8 mouse cellular contexts compared by ENCODE assay signal in the genomic region with DNA sequence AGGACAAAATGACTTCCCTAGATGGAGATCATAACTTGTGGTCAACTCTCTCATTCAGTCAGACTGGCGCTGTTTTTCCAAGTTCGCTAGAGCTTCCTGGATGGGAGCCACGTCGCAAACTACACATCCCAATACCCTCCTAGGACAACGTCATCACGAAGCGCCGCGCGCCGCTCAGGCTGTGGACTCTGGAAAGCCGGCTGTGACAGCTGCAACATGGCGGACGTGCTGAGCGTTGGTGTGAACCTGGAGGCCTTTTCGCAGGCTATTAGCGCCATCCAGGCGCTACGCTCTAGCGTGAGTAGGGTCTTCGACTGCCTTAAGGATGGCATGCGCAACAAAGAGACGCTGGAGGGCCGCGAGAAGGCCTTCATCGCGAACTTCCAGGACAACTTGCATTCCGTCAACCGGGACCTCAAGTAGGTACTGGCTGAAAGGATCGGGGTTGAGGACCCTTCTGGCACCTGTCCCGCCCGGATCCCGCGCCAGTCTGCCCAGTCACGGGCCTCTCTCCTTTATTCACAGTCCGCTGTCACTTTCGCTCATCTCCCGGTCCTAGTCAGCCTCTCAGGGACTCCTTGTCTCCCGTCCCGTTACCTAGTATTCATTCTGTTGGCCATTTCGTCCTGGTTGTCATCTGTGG. TPM values are rescaled to one million over a fixed set of nuclear protein-coding genes. Genes with fewer than 3 reads are reported as not detected.
DNase-seq lines count a peak whose midpoint lies in the region; ATAC-seq and TF ChIP-seq lines count a peak whose summit lies in the region.

A gene (plus strand): TSS at position 191 of the 643 bp plus-strand sequence.

- H3K27me3 ChIP-seq in megakaryocyte, embryonic 14.5 days (replicated peaks), result peaks cover 7% of the 10 kb centered on the region

- peak within 1 kb of the TSS; percentile 80 for H3K4me3 ChIP-seq in cortical plate, adult 2 months (ENCODE audit: insufficient read depth, low read length)
- peak within 1 kb of the TSS; percentile 94 for H3K4me3 ChIP-seq in megakaryocyte, embryonic 14.5 days (replicated peaks)

- H3K27ac ChIP-seq in cortical plate, adult 2 months (ENCODE audit: insufficient read depth, low read length), result no peak within 1 kb of the TSS

- 0 out of 2 replicates have a peak, but pooled peaks cover 3% of the 10 kb centered on the region for H3K4me1 ChIP-seq in cortical plate, adult 2 months (ENCODE audit: control insufficient read depth, insufficient read depth, low read length)
- peaks cover 19% of the 10 kb centered on the region for H3K4me1 ChIP-seq in megakaryocyte, embryonic 14.5 days

- ATAC-seq in activated CD4-positive, CD25-positive, alpha-beta regulatory T cell, adult 4 months, result peak; percentile 93

- TF ChIP-seq CTCF in cortical plate, adult 2 months (IDR thresholded peaks at IDR 0.05; ENCODE audit: extremely low read depth, insufficient read depth, low read length), result no peak

- H3K36me3 ChIP-seq in megakaryocyte, embryonic 14.5 days (replicated peaks; ENCODE audit: low read length), result peaks cover 28% of the 10 kb centered on the region

- H3K9me3 ChIP-seq in megakaryocyte, embryonic 14.5 days, result no peaks in the 10 kb centered on the region

- peak; percentile 88 to 93 for DNase-seq in gastrocnemius, adult 8-10 months (ENCODE audit: low spot score in 2 of 2)
- peak; percentile 84 for DNase-seq in hindlimb bud, embryonic 11.5 days (ENCODE audit: extremely low spot score, low read depth, low spot score)
- DNase-seq in left cerebral cortex, adult 8-10 months (ENCODE audit: low spot score in 2 of 2), result peak; percentile 93 to 96
- DNase-seq in right cerebral cortex, postnatal 10 days (ENCODE audit: low spot score in 2 of 2), result peak; percentile 99
- peak; percentile 92 for DNase-seq in urinary bladder, postnatal 25 days (ENCODE audit: low spot score)

- peak; percentile 76 for TF ChIP-seq POLR2A in cortical plate, adult 2 months (IDR thresholded peaks at IDR 0.05; ENCODE audit: extremely low read depth, insufficient read depth, low read length)

RNA-seq across cellular contexts. Expression of the gene that starts here (rescaled TPM):
- 10 to 100 TPM; 28.9 to 31.6 TPM for polyA plus RNA-seq in activated CD4-positive, CD25-positive, alpha-beta regulatory T cell, adult 4 months (2017; shearing (Covaris generic))
- polyA plus RNA-seq in cortical plate, adult 2 months (2012; rRNA removed), result 45.6 and 47.6 TPM in 2 replicates
- 10 to 100 TPM; 13.0 to 15.4 (median 14.6) TPM for total RNA-seq in gastrocnemius, adult 8-10 months (2022)
- 10 to 100 TPM; 37.8 to 44.4 (median 40.5) TPM for total RNA-seq in left cerebral cortex, adult 8-10 months (2022)
- polyA plus RNA-seq in megakaryocyte, embryonic 14.5 days (2012; ENCODE audit: insufficient read depth, low replicate concordance), result 99.7 and 135 TPM in 2 replicates
